Mouse (Mus musculus) lung, postnatal 0 days (tissue): ENCODE measurements around the gene Cog6. TPM values are rescaled to one million over a fixed set of nuclear protein-coding genes. Genes with fewer than 3 reads are reported as not detected.
A peak's percentile ranks its signal among the peaks of the same experiment; 100 is the strongest.

Experiments used
- ATAC-seq: fragments of 200-750 bp; cut with Nextera tagmentation; 2 replicates; pipeline ENCODE4 v1.8.0; 2017; ENCODE audit warnings: moderate library complexity
- DNase-seq: peaks from one replicate; pipeline ENCODE4 v3.0.0-alpha.2; 2016; ENCODE audit warnings: low spot score
- H3K27ac ChIP-seq: fragments of 300-500 bp; sonication (generic); 2 replicates; pipeline ENCODE4 v1.5.1; 2014; ENCODE audit warnings: antibody characterized with exemption, mild to moderate bottlenecking, low read length, mixed read lengths
- H3K27me3 ChIP-seq: fragments of 300-500 bp; sonication (generic); replicated peaks from 2 replicates; pipeline ENCODE4 v1.6.1; 2014; ENCODE audit warnings: low read length, mixed read lengths; ENCODE audit not compliant: insufficient read depth
- H3K36me3 ChIP-seq: fragments of 300-500 bp; sonication (generic); 2 replicates; pipeline ENCODE4 v1.6.1; 2014; ENCODE audit warnings: low read length, mixed read lengths; ENCODE audit not compliant: insufficient read depth
- H3K4me1 ChIP-seq: fragments of 300-500 bp; sonication (generic); 2 replicates; pipeline ENCODE4 v1.6.1; 2014; ENCODE audit warnings: antibody characterized with exemption, low read depth, low read length, mixed read lengths; ENCODE audit not compliant: insufficient read depth
- H3K4me2 ChIP-seq: fragments of 300-500 bp; sonication (generic); replicated peaks from 2 replicates; pipeline ENCODE4 v1.6.1; 2014; ENCODE audit warnings: low read depth, mild to moderate bottlenecking, low read length, moderate library complexity, mixed read lengths
- H3K4me3 ChIP-seq: fragments of 300-500 bp; sonication (generic); 2 replicates; pipeline ENCODE4 v1.5.1; 2014; ENCODE audit warnings: low read depth, low read length
- H3K9ac ChIP-seq: fragments of 300-500 bp; sonication (generic); replicated peaks from 2 replicates; pipeline ENCODE4 v1.6.1; 2014; ENCODE audit warnings: low read depth, mild to moderate bottlenecking
- H3K9me3 ChIP-seq: fragments of 300-500 bp; sonication (generic); 2 replicates; pipeline ENCODE4 v1.6.1; 2016; ENCODE audit warnings: low read length, mixed read lengths
- CTCF ChIP-seq: IDR thresholded peaks from 2 replicates; pipeline ENCODE4 v1.5.1; 2016; ENCODE audit warnings: antibody characterized with exemption, mild to moderate bottlenecking
- EP300 ChIP-seq: IDR thresholded peaks from 2 replicates; pipeline ENCODE4 v1.6.1; 2016; ENCODE audit warnings: antibody characterized with exemption, mild to moderate bottlenecking, control low read depth
- WGBS: fragments of 180-500 bp; shearing (Covaris S2); extraction: QIAGEN DNeasy Blood & Tissue Kit; methylation state at CpG from one replicate; pipeline ENCODE4 v1.1.7; 2014; 5-methylcytosine and 5-hydroxymethylcytosine counted together
- polyA plus RNA-seq: library from polyadenylated mRNA; unstranded; fragments of >200 nt; fragmentation: Nextera tagmentation; extraction: Ambion mirVana; gene quantifications from 2 replicates; pipeline ENCODE4 v1.2.1, GENCODE M21; 2015

Cog6 gene
- polyA plus RNA-seq, 1 experiment from 2014 or later = 33.2 TPM

GRCm38 (mm10) chr3:53036941-53037340, 19.9 kb upstream of the Cog6 start:
- no peaks in the 10 kb centered on the region for H3K36me3 ChIP-seq
- no peaks in the 10 kb centered on the region for H3K9me3 ChIP-seq
- no peaks in the 10 kb centered on the region for H3K27me3 ChIP-seq
- DNase-seq (no peak), ATAC-seq (no peak)
- no peak overlapping the region for H3K4me2 ChIP-seq
- H3K9ac ChIP-seq = no peak overlapping the region
- H3K27ac ChIP-seq = no peak overlapping the region
- no peaks in the 10 kb centered on the region for H3K4me1 ChIP-seq
- 65% methylated on average over 7 of the region's 7 CpGs for WGBS
- TF ChIP-seq CTCF (no peak), EP300 (no peak)
- H3K4me3 ChIP-seq = no peak overlapping the region

- H3K9me3 ChIP-seq = no peaks in the 10 kb centered on the region
- no peak for DNase-seq
- no peak overlapping the region for H3K9ac ChIP-seq
- no peak for TF ChIP-seq EP300
- no peak for ATAC-seq
- H3K4me3 ChIP-seq = no peak overlapping the region
- no peaks in the 10 kb centered on the region for H3K4me1 ChIP-seq
- no peak overlapping the region for H3K27ac ChIP-seq
- no peak overlapping the region for H3K4me2 ChIP-seq
- WGBS = 61% methylated on average over 5 of the region's 5 CpGs
- no peaks in the 10 kb centered on the region for H3K36me3 ChIP-seq
- no peaks in the 10 kb centered on the region for H3K27me3 ChIP-seq
Measured at GRCm38 (mm10) chr3:53036076-53036475, 19.0 kb upstream of the Cog6 start.

GRCm38 (mm10) chr3:53033448-53033847, 16.4 kb upstream of the Cog6 start:
- no peak overlapping the region for H3K4me3 ChIP-seq
- H3K4me2 ChIP-seq = no peak overlapping the region
- TF ChIP-seq EP300 (no peak), CTCF (peak; percentile 80)
- no peaks in the 10 kb centered on the region for H3K4me1 ChIP-seq
- WGBS = 15% methylated on average over 3 of the region's 3 CpGs
- H3K9me3 ChIP-seq = no peaks in the 10 kb centered on the region
- H3K9ac ChIP-seq = no peak overlapping the region
- H3K27me3 ChIP-seq = no peaks in the 10 kb centered on the region
- H3K36me3 ChIP-seq = no peaks in the 10 kb centered on the region
- no peak overlapping the region for H3K27ac ChIP-seq
- peak; percentile 72 for DNase-seq
- ATAC-seq = no peak

- Histone ChIP-seq H3K27ac (no peak overlapping the region), H3K9me3 (no peaks in the 10 kb centered on the region), H3K4me2 (no peak overlapping the region), H3K27me3 (no peaks in the 10 kb centered on the region), H3K4me3 (no peak overlapping the region), H3K36me3 (no peaks in the 10 kb centered on the region), H3K4me1 (no peaks in the 10 kb centered on the region), H3K9ac (no peak overlapping the region)
- ATAC-seq (no peak), DNase-seq (no peak)
- no peak for TF ChIP-seq EP300
- TF ChIP-seq CTCF = no peak
- 21% methylated on average over 5 of the region's 5 CpGs for WGBS
Measured at GRCm38 (mm10) chr3:53032432-53032831, 15.4 kb upstream of the Cog6 start.

- Histone ChIP-seq H3K4me1 (no peaks in the 10 kb centered on the region), H3K27me3 (no peaks in the 10 kb centered on the region), H3K9ac (no peak overlapping the region), H3K27ac (no peak overlapping the region), H3K36me3 (no peaks in the 10 kb centered on the region), H3K4me3 (no peak overlapping the region), H3K9me3 (no peaks in the 10 kb centered on the region), H3K4me2 (no peak overlapping the region)
- WGBS = 43% methylated on average over 6 of the region's 6 CpGs
- TF ChIP-seq EP300 (no peak), CTCF (no peak)
- DNase-seq (no peak), ATAC-seq (no peak)
Measured at GRCm38 (mm10) chr3:53031586-53031985, 14.5 kb upstream of the Cog6 start.

- Histone ChIP-seq H3K4me1 (no peaks in the 10 kb centered on the region), H3K27me3 (no peaks in the 10 kb centered on the region), H3K27ac (no peak overlapping the region), H3K4me2 (no peak overlapping the region), H3K9me3 (no peaks in the 10 kb centered on the region), H3K4me3 (no peak overlapping the region), H3K36me3 (no peaks in the 10 kb centered on the region), H3K9ac (no peak overlapping the region)
- TF ChIP-seq EP300 = no peak
- TF ChIP-seq CTCF = peak; percentile 85
- ATAC-seq (no peak), DNase-seq (peak; percentile 83)
- 14% methylated on average over 7 of the region's 7 CpGs for WGBS
Measured at GRCm38 (mm10) chr3:53029046-53029445, 12.0 kb upstream of the Cog6 start.

GRCm38 (mm10) chr3:53027333-53027732, 10.3 kb upstream of the Cog6 start:
- WGBS = 61% methylated on average over 4 of the region's 4 CpGs
- no peaks in the 10 kb centered on the region for H3K27me3 ChIP-seq
- ATAC-seq (no peak), DNase-seq (no peak)
- no peak overlapping the region for H3K4me2 ChIP-seq
- no peak overlapping the region for H3K27ac ChIP-seq
- no peaks in the 10 kb centered on the region for H3K4me1 ChIP-seq
- H3K4me3 ChIP-seq = no peak overlapping the region
- no peaks in the 10 kb centered on the region for H3K36me3 ChIP-seq
- H3K9ac ChIP-seq = no peak overlapping the region
- no peak for TF ChIP-seq CTCF
- no peak for TF ChIP-seq EP300
- H3K9me3 ChIP-seq = no peaks in the 10 kb centered on the region
